Mouse (Mus musculus) myocyte (in vitro differentiated cells): ENCODE data around the gene Cep164. TPM values are rescaled to one million over a fixed set of nuclear protein-coding genes. Genes with fewer than 3 reads are reported as not detected.
A peak's percentile ranks its signal among the peaks of the same experiment; 100 is the strongest.

Experiments
- H3K27me3 ChIP-seq: one replicate; pipeline ENCODE4 v1.6.1; 2011; ENCODE audit not compliant: control insufficient read depth, insufficient read depth, insufficient read length
- H3K36me3 ChIP-seq: one replicate; pipeline ENCODE4 v1.6.1; 2011; ENCODE audit not compliant: control insufficient read depth, insufficient read depth
- H3K4me2 ChIP-seq: one replicate; pipeline ENCODE4 v1.6.1; 2011; ENCODE audit warnings: low read depth, control low read depth
- H3K4me3 ChIP-seq: one replicate; pipeline ENCODE4 v1.5.1; 2011; ENCODE audit warnings: mild to moderate bottlenecking, control low read depth, moderate library complexity
- H3K79me2 ChIP-seq: one replicate; pipeline ENCODE4 v1.6.1; 2011; ENCODE audit not compliant: control insufficient read depth, insufficient read depth
- H3ac ChIP-seq: one replicate; pipeline ENCODE4 v1.6.1; 2011; ENCODE audit not compliant: control insufficient read depth, insufficient read length
- CEBPB ChIP-seq: IDR thresholded peaks from 2 replicates; pipeline ENCODE4 v1.6.1; 2011; ENCODE audit warnings: mild to moderate bottlenecking, moderate library complexity; ENCODE audit not compliant: poor library complexity, insufficient read depth, severe bottlenecking
- E2F4 ChIP-seq: IDR thresholded peaks from one replicate; pipeline ENCODE4 v1.6.1; 2011; ENCODE audit warnings: mild to moderate bottlenecking, control low read depth, moderate library complexity; ENCODE audit not compliant: insufficient read depth
- MAX ChIP-seq: IDR thresholded peaks from one replicate; pipeline ENCODE4 v1.6.1; 2011; ENCODE audit warnings: low read depth, mild to moderate bottlenecking, control low read depth
- MYOD1 ChIP-seq, 3 experiments: IDR thresholded peaks; one replicate each; pipeline ENCODE4 v1.6.1; 2011; ENCODE audit warnings: control low read depth in 2 of 3, low read depth in 2 of 3, mild to moderate bottlenecking in 2 of 3, moderate library complexity in 1 of 3; ENCODE audit not compliant: insufficient read length in 2 of 3, control insufficient read depth in 1 of 3
- MYOG ChIP-seq, 3 experiments: IDR thresholded peaks; one replicate each; pipeline ENCODE4 v1.6.1; 2011; ENCODE audit warnings: control low read depth in 2 of 3, low read depth in 2 of 3, mild to moderate bottlenecking in 2 of 3; ENCODE audit not compliant: insufficient read length in 2 of 3, control insufficient read depth in 1 of 3, insufficient read depth in 1 of 3
- POLR2A ChIP-seq: IDR thresholded peaks from one replicate; pipeline ENCODE4 v1.6.1; 2011; ENCODE audit warnings: low read depth, mild to moderate bottlenecking, control low read depth, moderate library complexity; ENCODE audit not compliant: insufficient read length
- POLR2AphosphoS2 ChIP-seq: IDR thresholded peaks from one replicate; pipeline ENCODE4 v1.6.1; 2011; ENCODE audit warnings: low read depth, control low read depth; ENCODE audit not compliant: insufficient read length
- REST ChIP-seq: IDR thresholded peaks from one replicate; pipeline ENCODE4 v1.6.1; 2011; ENCODE audit warnings: mild to moderate bottlenecking, control low read depth, moderate library complexity; ENCODE audit not compliant: insufficient read depth, insufficient read length
- SRF ChIP-seq: IDR thresholded peaks from one replicate; pipeline ENCODE4 v1.6.1; 2011; ENCODE audit warnings: low read depth; ENCODE audit not compliant: control insufficient read depth, insufficient read length
- TCF12 ChIP-seq: IDR thresholded peaks from one replicate; pipeline ENCODE4 v1.6.1; 2011; ENCODE audit warnings: mild to moderate bottlenecking, control low read depth; ENCODE audit not compliant: poor library complexity, insufficient read depth, severe bottlenecking
- TCF3 ChIP-seq: IDR thresholded peaks from one replicate; pipeline ENCODE4 v1.6.1; 2011; ENCODE audit warnings: low read depth, control low read depth; ENCODE audit not compliant: insufficient read length
- USF1 ChIP-seq: IDR thresholded peaks from one replicate; pipeline ENCODE4 v1.6.1; 2011; ENCODE audit warnings: low read depth, mild to moderate bottlenecking, control low read depth, moderate library complexity
- polyA plus RNA-seq: library from polyadenylated mRNA; unstranded; fragments of >200 nt; fragmentation: generic; extraction: Trizol; gene quantifications from one replicate; pipeline ENCODE4 v1.2.1, GENCODE M21; 2012; ENCODE audit warnings: missing spikeins

Gene Cep164
- polyA plus RNA-seq, 1 experiment = 7.7 TPM

DNA sequence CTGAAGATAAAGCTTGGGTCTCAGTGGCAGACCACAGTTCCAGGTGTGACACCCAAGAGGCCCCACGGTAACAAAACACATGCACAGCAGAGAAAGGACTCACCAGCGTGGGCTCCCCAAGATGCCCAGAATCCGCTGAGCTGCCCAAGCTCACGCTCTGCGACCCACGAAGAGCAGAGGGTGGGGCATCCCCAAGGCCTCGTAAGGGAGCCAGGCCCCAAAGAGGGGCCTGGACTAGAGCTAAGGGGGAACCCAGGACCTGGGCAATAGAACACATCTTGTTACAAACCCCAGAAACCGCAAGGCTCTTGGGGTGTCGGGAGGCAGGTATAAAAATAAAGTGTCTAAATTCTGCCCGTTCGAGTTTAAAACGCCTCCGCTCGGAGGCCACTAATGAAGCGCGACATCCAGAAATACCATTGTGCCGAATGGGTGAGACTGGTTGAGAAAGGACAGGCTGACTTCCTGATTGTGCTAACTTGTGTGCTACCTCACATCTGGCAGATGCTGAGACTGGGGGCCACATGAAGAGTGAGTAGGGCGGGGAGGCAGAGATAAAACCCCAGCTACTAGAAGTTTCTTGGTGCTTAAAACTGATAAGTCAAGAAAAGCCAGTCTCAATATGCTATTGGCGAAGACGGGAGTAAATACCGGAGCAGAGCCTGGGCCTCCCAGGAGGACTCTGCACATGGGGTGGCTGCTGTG, 25.3 kb downstream of the Cep164 start:
- H3K79me2 ChIP-seq = no peaks in the 10 kb centered on the region
- TF ChIP-seq MYOG (IDR thresholded peaks at IDR 0.05; ENCODE audit: control insufficient read depth in 1 of 3, insufficient read depth in 1 of 3, insufficient read length in 2 of 3, low read depth in 2 of 3) (no peak), TCF3 (no peak), E2F4 (no peak), CEBPB (no peak), MAX (no peak), USF1 (no peak), POLR2A (no peak), REST (no peak), MYOD1 (IDR thresholded peaks at IDR 0.05; ENCODE audit: control insufficient read depth in 1 of 3, insufficient read length in 2 of 3, low read depth in 2 of 3) (no peak), POLR2AphosphoS2 (no peak), SRF (no peak), TCF12 (no peak)
- no peak overlapping the region for H3ac ChIP-seq
- no peaks in the 10 kb centered on the region for H3K36me3 ChIP-seq
- H3K27me3 ChIP-seq = no peaks in the 10 kb centered on the region
- no peak overlapping the region for H3K4me3 ChIP-seq
- no peak overlapping the region for H3K4me2 ChIP-seq

DNA sequence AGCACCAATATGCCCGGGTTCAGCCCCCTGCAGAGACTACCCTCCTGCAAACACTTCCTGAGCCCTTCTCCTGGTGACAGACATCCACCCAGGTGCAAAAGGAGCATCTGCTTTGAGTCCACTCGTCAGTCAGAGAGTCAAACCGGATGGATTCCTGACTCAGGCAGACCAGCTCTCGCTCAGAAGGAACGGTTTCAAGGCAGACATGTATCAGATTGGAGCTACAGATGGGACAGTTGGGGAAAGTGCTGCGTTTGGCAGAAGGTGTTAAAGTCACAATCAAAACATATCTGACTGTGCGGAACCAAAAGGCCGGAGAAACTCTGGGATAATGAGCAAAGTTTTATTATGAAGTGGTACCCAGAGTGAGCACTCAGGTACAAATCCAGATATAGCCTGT, 29.1 kb downstream of the Cep164 start:
- H3K79me2 ChIP-seq = no peaks in the 10 kb centered on the region
- no peak overlapping the region for H3K4me3 ChIP-seq
- H3K36me3 ChIP-seq = no peaks in the 10 kb centered on the region
- H3ac ChIP-seq = no peak overlapping the region
- no peak overlapping the region for H3K4me2 ChIP-seq
- TF ChIP-seq CEBPB (no peak), TCF3 (no peak), MYOG (IDR thresholded peaks at IDR 0.05; ENCODE audit: control insufficient read depth in 1 of 3, insufficient read depth in 1 of 3, insufficient read length in 2 of 3, low read depth in 2 of 3) (no peak), POLR2A (no peak), E2F4 (no peak), SRF (no peak), POLR2AphosphoS2 (no peak), REST (no peak), USF1 (no peak), TCF12 (no peak), MYOD1 (IDR thresholded peaks at IDR 0.05; ENCODE audit: control insufficient read depth in 1 of 3, insufficient read length in 2 of 3, low read depth in 2 of 3) (no peak), MAX (no peak)
- H3K27me3 ChIP-seq = no peaks in the 10 kb centered on the region

DNA sequence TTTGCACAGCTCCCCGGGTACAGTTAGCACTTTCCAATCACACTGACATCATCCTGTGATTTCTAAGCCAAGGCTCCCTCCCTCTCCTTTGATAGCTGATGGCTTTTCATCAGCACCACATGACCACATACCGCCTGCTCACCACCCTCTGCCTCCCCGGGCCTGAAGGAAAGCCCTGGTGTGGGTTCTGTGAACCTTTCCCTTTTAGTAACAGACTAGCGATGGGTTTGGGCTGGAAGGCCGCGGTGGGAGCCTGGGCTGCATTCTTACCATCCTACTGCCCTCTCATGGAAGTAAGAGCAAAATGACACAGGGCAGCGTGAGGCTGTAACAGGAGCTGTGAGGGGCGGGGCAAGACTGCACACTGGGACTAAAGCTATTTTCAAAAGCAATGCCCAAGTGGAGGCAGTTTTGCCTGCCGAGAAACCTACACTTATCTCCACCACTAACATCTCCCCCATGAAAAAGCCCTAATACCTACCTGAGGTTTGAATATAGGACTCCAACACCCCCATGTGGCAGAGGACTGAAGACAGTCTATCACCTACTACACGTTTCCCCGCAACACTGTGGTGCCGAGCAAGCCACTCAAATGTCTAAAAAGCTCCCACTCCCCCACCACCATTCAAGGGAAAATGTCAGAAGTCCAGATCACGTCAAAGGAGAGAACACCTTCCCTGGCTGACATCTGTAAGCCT, 29.9 kb downstream of the Cep164 start:
- H3K4me2 ChIP-seq = no peak overlapping the region
- no peaks in the 10 kb centered on the region for H3K27me3 ChIP-seq
- H3K4me3 ChIP-seq = no peak overlapping the region
- TF ChIP-seq REST = no peak
- no peak for TF ChIP-seq MAX
- TF ChIP-seq POLR2A = no peak
- TF ChIP-seq TCF3 = no peak
- no peak for TF ChIP-seq SRF
- no peak for TF ChIP-seq E2F4
- TF ChIP-seq USF1 = no peak
- no peak for TF ChIP-seq CEBPB
- no peak for TF ChIP-seq TCF12
- TF ChIP-seq POLR2AphosphoS2 = no peak
- TF ChIP-seq MYOG (IDR thresholded peaks at IDR 0.05; ENCODE audit: control insufficient read depth in 1 of 3, insufficient read depth in 1 of 3, insufficient read length in 2 of 3, low read depth in 2 of 3) = no peak
- TF ChIP-seq MYOD1 (IDR thresholded peaks at IDR 0.05; ENCODE audit: control insufficient read depth in 1 of 3, insufficient read length in 2 of 3, low read depth in 2 of 3) = no peak
- H3ac ChIP-seq = no peak overlapping the region
- H3K79me2 ChIP-seq = no peaks in the 10 kb centered on the region
- H3K36me3 ChIP-seq = no peaks in the 10 kb centered on the region

DNA sequence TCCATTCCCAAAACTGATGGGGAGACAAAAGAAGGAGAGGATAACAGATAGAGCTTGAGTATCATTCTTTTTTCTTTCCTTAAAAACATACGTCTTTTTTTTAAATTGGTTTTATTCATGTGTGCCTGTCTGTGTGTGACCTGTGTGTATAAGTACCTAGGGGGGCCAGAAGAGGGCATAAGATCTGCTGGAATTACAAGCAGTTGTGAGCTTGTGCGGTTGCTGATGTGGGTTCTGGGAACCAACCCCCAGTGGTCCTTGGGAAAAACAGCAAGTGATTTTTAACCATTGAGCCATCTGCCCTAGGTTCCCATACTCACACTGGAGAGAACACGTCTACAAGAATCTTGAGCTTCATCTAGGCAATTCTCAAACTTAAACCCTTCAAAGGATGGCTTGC, 31.2 kb downstream of the Cep164 start:
- H3K27me3 ChIP-seq = no peaks in the 10 kb centered on the region
- H3K79me2 ChIP-seq = no peaks in the 10 kb centered on the region
- TF ChIP-seq TCF3 (no peak), POLR2A (no peak), CEBPB (no peak)
- H3ac ChIP-seq = no peak overlapping the region
- no peak overlapping the region for H3K4me2 ChIP-seq
- no peak overlapping the region for H3K4me3 ChIP-seq
- no peaks in the 10 kb centered on the region for H3K36me3 ChIP-seq

DNA sequence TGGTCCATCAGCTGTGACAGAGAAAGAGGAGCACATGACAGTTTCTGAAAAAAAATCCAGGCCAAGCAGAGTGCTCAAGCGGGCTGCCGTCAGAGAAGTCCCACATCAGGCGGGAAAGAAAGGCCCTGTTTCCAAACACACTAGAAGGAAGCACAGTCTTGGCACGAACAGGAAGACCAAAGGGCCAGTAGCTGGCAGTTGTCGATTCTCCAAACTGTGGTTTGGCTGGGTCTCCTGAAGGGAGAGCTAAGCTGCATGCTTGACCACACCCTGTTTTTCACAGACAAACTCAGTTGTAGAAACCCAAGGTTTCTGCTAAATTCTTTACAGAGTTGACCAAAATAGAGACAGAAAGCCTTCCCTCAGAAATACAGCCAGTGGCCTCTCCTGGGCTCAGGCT, 32.8 kb downstream of the Cep164 start:
- H3K36me3 ChIP-seq = no peaks in the 10 kb centered on the region
- H3K79me2 ChIP-seq = no peaks in the 10 kb centered on the region
- no peaks in the 10 kb centered on the region for H3K27me3 ChIP-seq
- TF ChIP-seq MYOD1 (IDR thresholded peaks at IDR 0.05; ENCODE audit: control insufficient read depth in 1 of 3, insufficient read length in 2 of 3, low read depth in 2 of 3) (peak in 1 of 3 experiments; percentile 10), SRF (no peak), E2F4 (no peak), REST (no peak)
- H3K4me3 ChIP-seq = no peak overlapping the region
- no peak overlapping the region for H3ac ChIP-seq
- no peak overlapping the region for H3K4me2 ChIP-seq
